9 mouse cellular contexts compared by ENCODE assay signal in genomic region chr7:129256621-129257373, GRCm38 (mm10). TPM values are rescaled to one million over a fixed set of nuclear protein-coding genes. Genes with fewer than 3 reads are reported as not detected.
A peak's percentile ranks its signal among the peaks of the same experiment; 100 is the strongest.
DNase-seq lines count a peak whose midpoint lies in the region; ATAC-seq and TF ChIP-seq lines count a peak whose summit lies in the region.
"Had no signal": no experiment of that assay in that cellular context is flagged by ENCODE, and none has a peak within 500 bp of the region (broad histone marks: within the 10 kb centered on the region; RNA-seq: fewer than 3 reads in every experiment).

Gene Plpp4, plus strand, starts transcription at chr7:129257031.

- H3K4me1 ChIP-seq in lung, embryonic 16.5 days (replicated peaks; ENCODE audit: control insufficient read depth, insufficient read depth, low read length) = no peaks in the 10 kb centered on the region
- no peaks in the 10 kb centered on the region for H3K4me1 ChIP-seq in lung, adult 2 months (ENCODE audit: control insufficient read depth, insufficient read depth, low read length)
- H3K4me1 ChIP-seq in embryonic facial prominence, embryonic 13.5 days = peaks cover 13% of the 10 kb centered on the region
- 0 out of 2 replicates have a peak, but pooled peaks cover 3% of the 10 kb centered on the region for H3K4me1 ChIP-seq in midbrain, postnatal 0 days (ENCODE audit: insufficient read depth, low read length)

- ATAC-seq in lung, embryonic 16.5 days (ENCODE audit: low read depth) = peak; percentile 89
- 0 out of 2 replicates have a peak, but pooled peaks have one; percentile 43 for ATAC-seq in embryonic facial prominence, embryonic 13.5 days (ENCODE audit: insufficient number of reproducible peaks, insufficient read depth, low FRiP score, low TSS enrichment, low read depth)
- ATAC-seq in midbrain, postnatal 0 days (ENCODE audit: low FRiP score) = peak; percentile 65
- no peak for ATAC-seq in megakaryocyte-erythroid progenitor cell, adult 5-6 weeks (replicated peaks; ENCODE audit: low FRiP score, low TSS enrichment, poor library complexity, severe bottlenecking)

- peaks cover 37% of the 10 kb centered on the region for H3K27me3 ChIP-seq in lung, embryonic 16.5 days (ENCODE audit: control insufficient read depth, insufficient read depth, low read depth, low read length)
- peaks cover 71% of the 10 kb centered on the region for H3K27me3 ChIP-seq in embryonic facial prominence, embryonic 13.5 days
- peaks cover 5% of the 10 kb centered on the region; the same call in 1 of the 2 replicates for H3K27me3 ChIP-seq in midbrain, postnatal 0 days (ENCODE audit: insufficient read depth, low read length)

- peak within 1 kb of the TSS; percentile 73 for H3K4me2 ChIP-seq in lung, embryonic 16.5 days (ENCODE audit: low read depth, low read length)
- peak within 1 kb of the TSS; percentile 87 for H3K4me2 ChIP-seq in embryonic facial prominence, embryonic 13.5 days
- H3K4me2 ChIP-seq in midbrain, postnatal 0 days (ENCODE audit: low read depth, low read length, poor library complexity, severe bottlenecking) = peak within 1 kb of the TSS; percentile 95

- H3K27ac ChIP-seq in lung, embryonic 16.5 days (ENCODE audit: low read length) = no peak within 1 kb of the TSS
- H3K27ac ChIP-seq in embryonic facial prominence, embryonic 13.5 days = no peak within 1 kb of the TSS
- H3K27ac ChIP-seq in midbrain, postnatal 0 days (ENCODE audit: low read depth, low read length) = no peak within 1 kb of the TSS; the same call in 1 of the 2 replicates
- H3K27ac ChIP-seq: liver, embryonic 14.5 days had no signal

- H3K36me3 ChIP-seq in lung, embryonic 16.5 days (ENCODE audit: control insufficient read depth, insufficient read depth, low read length) = no peaks in the 10 kb centered on the region
- no peaks in the 10 kb centered on the region for H3K36me3 ChIP-seq in embryonic facial prominence, embryonic 13.5 days
- no peaks in the 10 kb centered on the region for H3K36me3 ChIP-seq in midbrain, postnatal 0 days (ENCODE audit: insufficient read depth, low read length)

- no peaks in the 10 kb centered on the region for H3K9me3 ChIP-seq in lung, embryonic 16.5 days (ENCODE audit: control insufficient read depth, low read length)
- no peaks in the 10 kb centered on the region for H3K9me3 ChIP-seq in embryonic facial prominence, embryonic 13.5 days
- H3K9me3 ChIP-seq in midbrain, postnatal 0 days (ENCODE audit: low read length) = no peaks in the 10 kb centered on the region

- TF ChIP-seq POLR2A in lung, adult 2 months (IDR thresholded peaks at IDR 0.05; ENCODE audit: borderline replicate concordance, extremely low read depth, low read depth, low read length) = no peak

- peak within 1 kb of the TSS; percentile 29; the same call in 1 of the 2 replicates for H3K9ac ChIP-seq in lung, embryonic 16.5 days (ENCODE audit: low read length)
- H3K9ac ChIP-seq in embryonic facial prominence, embryonic 13.5 days = peak within 1 kb of the TSS; percentile 58
- peak within 1 kb of the TSS; percentile 69 for H3K9ac ChIP-seq in midbrain, postnatal 0 days (replicated peaks; ENCODE audit: low read length, poor library complexity, severe bottlenecking)
- H3K9ac ChIP-seq: liver, embryonic 14.5 days had no signal

- TF ChIP-seq CTCF in lung, adult 2 months (IDR thresholded peaks at IDR 0.05; ENCODE audit: insufficient read depth, low read length) = no peak
- TF ChIP-seq CTCF in midbrain, postnatal 0 days (IDR thresholded peaks at IDR 0.05) = no peak

- intact Hi-C loops in heart, postnatal 14 days (cut with DNase I) = loop anchor here (10.0 kb wide), 1 partner anchor 1228 kb away; no protein-coding TSS in a partner anchor
- intact Hi-C loops in left cerebral cortex, postnatal 14 days (cut with DNase I) = no loop called here

- DNase-seq in lung, adult 2 months = no peak
- DNase-seq in heart, postnatal 14 days = peak; percentile 41 to 48
- DNase-seq in left cerebral cortex, postnatal 14 days (ENCODE audit: low spot score in 2 of 2) = peak; percentile 43 to 49
- DNase-seq in midbrain, postnatal 0 days (ENCODE audit: low spot score) = peak; percentile 40
- no peak for DNase-seq in spleen, postnatal 36 days (ENCODE audit: low spot score in 2 of 2)

- H3K4me3 ChIP-seq in lung, embryonic 16.5 days (ENCODE audit: low read length) = peak within 1 kb of the TSS; percentile 43
- no peak within 1 kb of the TSS for H3K4me3 ChIP-seq in lung, adult 2 months (replicated peaks; ENCODE audit: extremely low read depth, low read depth, low read length)
- H3K4me3 ChIP-seq in embryonic facial prominence, embryonic 13.5 days = peak within 1 kb of the TSS; percentile 49
- H3K4me3 ChIP-seq in midbrain, postnatal 0 days (ENCODE audit: low read depth, low read length) = peak within 1 kb of the TSS; percentile 62

- 2% methylated on average over 44 of the region's 66 CpGs for WGBS in lung, embryonic 16.5 days
- 2% methylated on average over 65 of the region's 66 CpGs for WGBS in lung, adult 2 months
- 1% methylated on average over 62 of the region's 66 CpGs for WGBS in embryonic facial prominence, embryonic 13.5 days
- 1% methylated on average over 57 of the region's 66 CpGs for WGBS in midbrain, postnatal 0 days

RNA-seq across cellular contexts. Expression of gene Plpp4, which starts in this region (rescaled TPM):
- 0.28 and 0.54 TPM in 2 replicates for polyA plus RNA-seq in lung, embryonic 16.5 days (2015; fragmentation: Nextera tagmentation; extraction: Ambion mirVana)
- polyA plus RNA-seq in lung, adult 2 months (2012; rRNA removed) = not detected in 2 replicates
- polyA plus RNA-seq in embryonic facial prominence, embryonic 13.5 days (2015; fragmentation: Nextera tagmentation; extraction: Ambion mirVana) = 0.55 and 1.0 TPM in 2 replicates
- total RNA-seq in heart, postnatal 14 days (2021) = not detected
- 1 to 10 TPM; 8.5 to 9.1 TPM for total RNA-seq in left cerebral cortex, postnatal 14 days (2021)
- 21.9 and 25.0 TPM in 2 replicates for total RNA-seq in midbrain, postnatal 0 days (2014; rRNA removed)
- polyA plus RNA-seq in midbrain, postnatal 0 days (2015; fragmentation: Nextera tagmentation; extraction: Ambion mirVana) = 12.7 and 16.7 TPM in 2 replicates
- not detected in 2 replicates for total RNA-seq in megakaryocyte-erythroid progenitor cell, adult 5-6 weeks (2014; fragmentation: Nextera tagmentation)
- total RNA-seq in megakaryocyte-erythroid progenitor cell, adult 5-6 weeks (2017) = not detected in 2 replicates

Comparison
In these comparisons a context has a peak if more than half of its experiments do, and no peak if none do; other contexts are left out.
1. RNA of gene Plpp4 (total RNA-seq): 21.9 to 25.0 TPM in midbrain, postnatal 0 days and 8.5 to 9.1 TPM in left cerebral cortex, postnatal 14 days; not detected in heart, postnatal 14 days and not detected in megakaryocyte-erythroid progenitor cell, adult 5-6 weeks; every median in the first group is over 4 times any median in the second.
2. Peak in ATAC-seq, H3K4me3 ChIP-seq, H3K9ac ChIP-seq and H3K4me2 ChIP-seq in lung, embryonic 16.5 days; RNA of the gene not detected or under 1 TPM.
3. Peak in DNase-seq in heart, postnatal 14 days; RNA of the gene not detected or under 1 TPM.
4. DNase-seq: peak in left cerebral cortex, postnatal 14 days (2 of 2) and midbrain, postnatal 0 days (single experiment); none in lung, adult 2 months (single experiment) and spleen, postnatal 36 days (0 of 2).
5. Peak in every context shown above with its lines, with median percentiles within 50 percentile points of each other: H3K4me2 ChIP-seq and H3K9ac ChIP-seq.